Mouse (Mus musculus) thymus, adult 2 months (tissue): ENCODE measurements around the gene Gpatch2l. TPM values are rescaled to one million over a fixed set of nuclear protein-coding genes. Genes with fewer than 3 reads are reported as not detected.

ENCODE experiments used
- DNase-seq: peaks from one replicate; pipeline ENCODE4 v3.0.0; 2021
- H3K27ac ChIP-seq: fragments of 200-500 bp; 2 replicates; pipeline ENCODE4 v1.5.1; 2012; ENCODE audit warnings: low read length, control low read depth; ENCODE audit not compliant: control insufficient read depth, insufficient read depth
- H3K27me3 ChIP-seq: fragments of 200-500 bp; 2 replicates; pipeline ENCODE4 v1.6.1; 2012; ENCODE audit warnings: mild to moderate bottlenecking, low read length, moderate library complexity, mixed read lengths; ENCODE audit not compliant: control insufficient read depth, insufficient read depth
- H3K36me3 ChIP-seq: fragments of 200-500 bp; 2 replicates; pipeline ENCODE4 v1.6.1; 2012; ENCODE audit warnings: mild to moderate bottlenecking, low read length, moderate library complexity; ENCODE audit not compliant: control insufficient read depth, insufficient read depth
- H3K4me1 ChIP-seq: fragments of 200-500 bp; replicated peaks from 2 replicates; pipeline ENCODE4 v1.6.1; 2012; ENCODE audit warnings: low read length; ENCODE audit not compliant: control insufficient read depth, insufficient read depth
- H3K4me3 ChIP-seq: fragments of 200-500 bp; 2 replicates; pipeline ENCODE4 v1.5.1; 2012; ENCODE audit warnings: mild to moderate bottlenecking, low read length, control low read depth, moderate library complexity; ENCODE audit not compliant: control insufficient read depth, insufficient read depth
- CTCF ChIP-seq: fragments of 200-500 bp; IDR thresholded peaks from 2 replicates; pipeline ENCODE4 v1.5.1; 2012; ENCODE audit warnings: mild to moderate bottlenecking, control low read depth, low read length, moderate library complexity, borderline replicate concordance; ENCODE audit not compliant: control insufficient read depth, poor library complexity, insufficient read depth; ENCODE audit errors: extremely low read depth
- POLR2A ChIP-seq: fragments of 200-500 bp; IDR thresholded peaks from 2 replicates; pipeline ENCODE4 v1.6.1; 2012; ENCODE audit warnings: mild to moderate bottlenecking, low read length, control low read depth, moderate library complexity; ENCODE audit not compliant: control insufficient read depth, poor library complexity, insufficient read depth; ENCODE audit errors: extremely low read depth
- WGBS: fragments of 180-500 bp; shearing (Covaris S2); methylation state at CpG from one replicate; pipeline ENCODE4 v1.1.7; 2018; 5-methylcytosine and 5-hydroxymethylcytosine counted together
- polyA plus RNA-seq: library from polyadenylated mRNA; depleted of rRNA; stranded (reverse); fragments of >200 nt; gene quantifications from 2 replicates; pipeline ENCODE4 v1.2.3, GENCODE M21; 2012

The Gpatch2l gene
- polyA plus RNA-seq, 1 experiment = 22.7 TPM

DNA sequence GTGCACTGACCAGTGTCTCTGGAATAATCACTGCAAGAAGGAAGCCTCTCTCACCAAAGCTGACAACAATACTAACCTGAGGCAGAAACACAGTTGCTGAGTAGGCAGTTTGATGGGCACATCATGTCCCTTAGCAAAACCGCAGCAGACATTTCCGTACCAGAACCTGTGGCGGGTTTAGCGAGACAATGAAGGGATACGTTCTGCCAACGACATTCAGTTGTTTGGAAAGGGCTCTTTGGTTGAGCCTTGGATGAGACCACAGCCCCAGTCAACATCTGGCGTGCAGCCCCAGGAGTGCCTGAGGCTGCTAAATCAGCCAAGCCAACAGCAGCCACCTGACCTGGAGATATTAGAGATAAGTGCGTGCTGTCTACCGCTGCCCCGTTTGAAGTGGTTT, 67.8 kb downstream of the Gpatch2l start:
- DNase-seq = peak; percentile 47
- Histone ChIP-seq H3K4me3 (no peak overlapping the region), H3K36me3 (no peaks in the 10 kb centered on the region), H3K4me1 (peaks cover 27% of the 10 kb centered on the region), H3K27ac (peak overlapping the region; percentile 13; the same call in 1 of the 2 replicates), H3K27me3 (no peaks in the 10 kb centered on the region)
- TF ChIP-seq POLR2A (no peak), CTCF (no peak)
- 24% methylated on average over 10 of the region's 10 CpGs for WGBS

DNA sequence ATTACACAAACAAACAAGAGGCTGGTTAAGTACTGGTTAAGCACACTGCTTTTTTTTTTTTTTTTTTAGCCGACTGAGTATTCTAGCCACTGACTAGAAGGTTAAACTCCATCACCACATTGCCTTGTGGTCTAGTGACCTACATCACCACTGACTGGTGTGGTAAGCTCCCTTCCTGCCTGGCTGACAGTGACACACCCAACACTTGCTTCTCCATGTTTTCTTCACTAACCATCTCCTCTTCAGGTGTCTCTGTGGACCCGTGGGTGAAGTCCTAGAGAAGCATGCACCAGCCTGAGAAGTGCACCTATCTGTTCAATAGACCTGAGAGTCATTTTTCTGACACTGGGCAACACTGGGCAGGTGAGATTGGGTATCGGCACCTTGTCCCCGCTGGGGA, 68.2 kb downstream of the Gpatch2l start:
- no peak overlapping the region for H3K4me3 ChIP-seq
- DNase-seq = peak; percentile 59
- TF ChIP-seq CTCF (no peak), POLR2A (no peak)
- peak overlapping the region; percentile 65; the same call in 1 of the 2 replicates for H3K27ac ChIP-seq
- no peaks in the 10 kb centered on the region for H3K36me3 ChIP-seq
- no peaks in the 10 kb centered on the region for H3K27me3 ChIP-seq
- peaks cover 26% of the 10 kb centered on the region for H3K4me1 ChIP-seq
- WGBS = 28% methylated on average over 4 of the region's 4 CpGs

DNA sequence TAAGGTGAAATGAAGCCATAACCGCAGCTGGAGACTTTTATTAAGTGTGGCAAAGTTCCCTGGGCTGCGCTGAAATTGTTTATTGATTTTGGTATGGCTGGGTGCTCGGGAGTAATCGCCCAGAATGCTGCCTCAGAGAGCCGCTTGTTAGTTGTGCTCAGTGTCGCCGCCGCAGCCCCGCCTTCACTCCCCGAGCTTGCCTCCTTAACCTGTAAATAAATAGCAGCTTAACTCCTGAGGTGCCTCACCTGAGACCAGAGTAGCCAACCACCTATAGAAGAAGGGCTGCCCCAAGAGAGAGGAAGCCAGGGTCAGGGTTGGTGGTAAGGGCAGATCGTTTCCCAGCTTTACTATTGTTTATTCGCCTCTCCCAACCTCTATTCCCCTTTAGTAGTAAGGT, 79.0 kb downstream of the Gpatch2l start:
- Histone ChIP-seq H3K27ac (no peak overlapping the region), H3K36me3 (no peaks in the 10 kb centered on the region), H3K27me3 (no peaks in the 10 kb centered on the region), H3K4me1 (no peaks in the 10 kb centered on the region), H3K4me3 (no peak overlapping the region)
- TF ChIP-seq CTCF (no peak), POLR2A (no peak)
- DNase-seq = no peak
- WGBS = 68% methylated on average over 12 of the region's 12 CpGs

DNA sequence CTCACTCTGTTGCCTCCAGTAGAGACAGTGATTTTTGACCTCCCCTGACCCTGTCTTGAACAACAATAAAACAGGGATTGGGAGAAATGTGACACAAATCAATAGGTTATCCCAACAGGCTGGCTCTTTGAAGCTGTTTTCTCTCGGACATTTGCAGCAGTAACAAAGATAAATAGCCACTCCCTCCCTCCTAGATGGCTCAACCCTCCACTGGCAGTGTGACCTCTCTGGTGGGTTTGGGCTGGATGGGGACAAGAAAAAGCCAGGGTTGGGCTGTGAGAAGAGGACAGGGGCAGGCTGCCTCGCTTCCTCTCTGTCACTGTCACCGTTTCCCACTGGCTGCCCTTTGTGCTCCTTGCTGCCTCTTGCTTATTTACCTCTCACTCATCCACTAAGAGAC, 82.6 kb downstream of the Gpatch2l start:
- WGBS = 73% methylated on average over 3 of the region's 3 CpGs
- no peaks in the 10 kb centered on the region for H3K36me3 ChIP-seq
- DNase-seq = no peak
- no peak overlapping the region for H3K4me3 ChIP-seq
- H3K27ac ChIP-seq = no peak overlapping the region
- TF ChIP-seq POLR2A = no peak
- no peak for TF ChIP-seq CTCF
- no peaks in the 10 kb centered on the region for H3K4me1 ChIP-seq
- no peaks in the 10 kb centered on the region for H3K27me3 ChIP-seq

DNA sequence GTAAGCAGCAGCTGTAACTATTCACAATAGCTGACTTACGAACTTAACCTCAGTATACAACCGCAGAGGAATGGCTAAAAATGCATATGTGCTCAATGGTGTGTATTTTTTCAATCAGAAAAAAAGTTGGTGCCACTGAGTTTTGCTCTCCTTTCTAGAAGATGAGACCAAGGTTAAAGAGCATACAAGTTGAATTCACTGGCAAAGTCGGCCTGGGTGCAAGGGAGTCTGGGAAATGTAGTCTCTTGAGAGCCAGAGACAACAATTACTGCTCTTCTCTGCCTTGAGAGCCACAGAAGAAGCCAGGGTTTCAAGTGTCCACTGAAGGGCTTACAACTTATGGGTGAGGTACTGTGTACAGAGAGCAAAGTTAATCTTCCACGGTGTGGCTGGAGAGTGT, 88.2 kb downstream of the Gpatch2l start:
- Histone ChIP-seq H3K4me3 (no peak overlapping the region), H3K36me3 (no peaks in the 10 kb centered on the region), H3K4me1 (no peaks in the 10 kb centered on the region; the same call in 1 of the 2 replicates), H3K27ac (no peak overlapping the region), H3K27me3 (no peaks in the 10 kb centered on the region)
- TF ChIP-seq POLR2A = no peak
- no peak for TF ChIP-seq CTCF
- DNase-seq = no peak
- 76% methylated on average over 4 of the region's 4 CpGs for whole genome bisulfite sequencing

DNA sequence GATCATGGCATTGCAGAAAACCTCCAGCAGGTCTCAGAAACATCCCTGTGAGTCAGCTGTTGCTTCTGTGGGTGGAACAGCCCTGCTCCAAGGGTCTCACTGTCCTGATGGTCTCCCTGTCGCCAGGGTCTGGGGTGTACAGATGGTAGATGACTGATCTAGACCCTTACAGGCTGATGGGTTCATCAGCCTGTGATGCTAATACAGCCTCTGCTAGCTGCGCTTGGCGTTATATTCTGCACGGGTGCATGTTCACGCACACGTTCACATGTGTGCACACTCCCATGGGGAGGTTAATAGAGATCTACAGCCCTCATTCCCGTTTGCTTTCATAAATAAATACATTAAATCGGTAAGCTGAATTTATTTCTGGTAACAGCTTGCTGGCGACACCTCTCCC, 89.0 kb downstream of the Gpatch2l start:
- H3K36me3 ChIP-seq = no peaks in the 10 kb centered on the region
- no peaks in the 10 kb centered on the region; the same call in 1 of the 2 replicates for H3K4me1 ChIP-seq
- TF ChIP-seq POLR2A = no peak
- no peak for TF ChIP-seq CTCF
- 94% methylated on average over 9 of the region's 9 CpGs for WGBS
- no peak overlapping the region for H3K27ac ChIP-seq
- DNase-seq = no peak
- H3K27me3 ChIP-seq = no peaks in the 10 kb centered on the region
- H3K4me3 ChIP-seq = no peak overlapping the region

DNA sequence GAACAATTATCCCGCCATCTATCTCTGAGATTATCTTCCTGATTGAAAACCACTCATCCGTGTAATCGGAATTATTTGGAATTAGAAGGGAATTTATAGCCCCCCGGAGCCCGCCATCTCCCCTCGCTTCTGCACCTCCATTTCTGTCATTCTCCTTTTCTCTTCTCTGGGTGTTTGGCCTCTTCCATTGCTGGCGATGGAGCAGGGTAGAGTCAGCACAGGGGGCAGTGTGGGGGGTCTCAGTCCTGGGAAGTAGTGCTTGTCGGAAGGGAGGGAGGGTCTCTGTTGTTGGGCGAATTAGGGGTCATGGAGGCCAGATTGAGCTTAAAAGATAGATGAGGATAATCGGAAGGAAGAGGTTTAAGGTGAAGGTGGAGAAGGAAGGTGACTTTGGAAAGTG, 89.6 kb downstream of the Gpatch2l start:
- H3K36me3 ChIP-seq = no peaks in the 10 kb centered on the region
- no peak overlapping the region for H3K4me3 ChIP-seq
- WGBS = 94% methylated on average over 10 of the region's 10 CpGs
- H3K4me1 ChIP-seq = no peaks in the 10 kb centered on the region; the same call in 1 of the 2 replicates
- no peak for DNase-seq
- TF ChIP-seq POLR2A = no peak
- TF ChIP-seq CTCF = no peak
- H3K27ac ChIP-seq = no peak overlapping the region
- H3K27me3 ChIP-seq = no peaks in the 10 kb centered on the region
